Mouse (Mus musculus) adrenal gland (tissue): ENCODE results near the gene Tmem273.

Experiments used
- intact Hi-C: fragments of 180-260 bp; cut with DNase I; formaldehyde crosslinking; loops from one replicate; pipeline ENCODE4 v1.15.1; 2025

Tmem273 gene

GRCm38 (mm10) chr14:32858941-32859510 lies 73.3 kb downstream of the Tmem273 start:
- intact Hi-C loops, result no loop called here

GRCm38 (mm10) chr14:32859831-32860569 lies 74.2 kb downstream of the Tmem273 start:
- intact Hi-C loops, result no loop called here

GRCm38 (mm10) chr14:32861149-32861581 lies 75.4 kb downstream of the Tmem273 start:
- intact Hi-C loops, result no loop called here

- intact Hi-C loops, result no loop called here
Observed at GRCm38 (mm10) chr14:32861656-32862055, 75.9 kb downstream of the Tmem273 start.

- intact Hi-C loops, result no loop called here
Observed at GRCm38 (mm10) chr14:32865331-32865730, 79.6 kb downstream of the Tmem273 start.
